Mouse (Mus musculus) embryonic facial prominence, embryonic 11.5 days (tissue): Measurements from ENCODE around the gene Mapkapk3. TPM values are rescaled to one million over a fixed set of nuclear protein-coding genes. Genes with fewer than 3 reads are reported as not detected.

ENCODE experiments used
- ATAC-seq: fragments of 200-750 bp; cut with Nextera tagmentation; replicated peaks from 2 replicates; pipeline ENCODE4 v1.8.0; 2017; ENCODE audit warnings: low read depth; ENCODE audit not compliant: insufficient number of reproducible peaks, low FRiP score, low TSS enrichment
- DNase-seq: peaks from one replicate; pipeline ENCODE4 v3.0.0-alpha.2; 2015; ENCODE audit warnings: low spot score
- H3K27ac ChIP-seq: fragments of 300-500 bp; sonication (generic); replicated peaks from 2 replicates; pipeline ENCODE4 v1.5.1; 2014; ENCODE audit warnings: mild to moderate bottlenecking, low read depth, low read length, control low read depth
- H3K27me3 ChIP-seq: fragments of 300-500 bp; sonication (generic); 2 replicates; pipeline ENCODE4 v1.6.1; 2014; ENCODE audit warnings: mild to moderate bottlenecking, low read length, moderate library complexity, mixed read lengths; ENCODE audit not compliant: control insufficient read depth, insufficient read depth
- H3K36me3 ChIP-seq: fragments of 300-500 bp; sonication (generic); replicated peaks from 2 replicates; pipeline ENCODE4 v1.6.1; 2014; ENCODE audit warnings: low read depth, mild to moderate bottlenecking, low read length, moderate library complexity, mixed read lengths; ENCODE audit not compliant: control insufficient read depth, insufficient read depth
- H3K4me1 ChIP-seq: fragments of 300-500 bp; sonication (generic); 2 replicates; pipeline ENCODE4 v1.6.1; 2014; ENCODE audit warnings: low read length, mixed read lengths; ENCODE audit not compliant: control insufficient read depth, insufficient read depth
- H3K4me2 ChIP-seq: fragments of 300-500 bp; sonication (generic); 2 replicates; pipeline ENCODE4 v1.6.1; 2014; ENCODE audit warnings: low read depth, mild to moderate bottlenecking, control low read depth, low read length, moderate library complexity
- H3K4me3 ChIP-seq: fragments of 300-500 bp; sonication (generic); 2 replicates; pipeline ENCODE4 v1.5.1; 2014; ENCODE audit warnings: low read depth, low read length, control low read depth
- H3K9ac ChIP-seq: fragments of 300-500 bp; sonication (generic); replicated peaks from 2 replicates; pipeline ENCODE4 v1.6.1; 2014; ENCODE audit warnings: mild to moderate bottlenecking, control low read depth, low read length
- H3K9me3 ChIP-seq: fragments of 300-500 bp; sonication (generic); replicated peaks from 2 replicates; pipeline ENCODE4 v1.6.1; 2016; ENCODE audit warnings: mild to moderate bottlenecking, low read length, inconsistent platforms, mixed read lengths; ENCODE audit not compliant: control insufficient read depth
- WGBS: fragments of 180-500 bp; shearing (Covaris S2); extraction: QIAGEN DNeasy Blood & Tissue Kit; methylation state at CpG from one replicate; pipeline ENCODE4 v1.1.7; 2014; 5-methylcytosine and 5-hydroxymethylcytosine counted together
- polyA plus RNA-seq: library from polyadenylated mRNA; unstranded; fragments of >200 nt; fragmentation: Nextera tagmentation; extraction: Ambion mirVana; gene quantifications from 2 replicates; pipeline ENCODE4 v1.2.1, GENCODE M21; 2014

Gene Mapkapk3
- polyA plus RNA-seq, 1 experiment from 2014 or later, result 3.7 TPM

DNA sequence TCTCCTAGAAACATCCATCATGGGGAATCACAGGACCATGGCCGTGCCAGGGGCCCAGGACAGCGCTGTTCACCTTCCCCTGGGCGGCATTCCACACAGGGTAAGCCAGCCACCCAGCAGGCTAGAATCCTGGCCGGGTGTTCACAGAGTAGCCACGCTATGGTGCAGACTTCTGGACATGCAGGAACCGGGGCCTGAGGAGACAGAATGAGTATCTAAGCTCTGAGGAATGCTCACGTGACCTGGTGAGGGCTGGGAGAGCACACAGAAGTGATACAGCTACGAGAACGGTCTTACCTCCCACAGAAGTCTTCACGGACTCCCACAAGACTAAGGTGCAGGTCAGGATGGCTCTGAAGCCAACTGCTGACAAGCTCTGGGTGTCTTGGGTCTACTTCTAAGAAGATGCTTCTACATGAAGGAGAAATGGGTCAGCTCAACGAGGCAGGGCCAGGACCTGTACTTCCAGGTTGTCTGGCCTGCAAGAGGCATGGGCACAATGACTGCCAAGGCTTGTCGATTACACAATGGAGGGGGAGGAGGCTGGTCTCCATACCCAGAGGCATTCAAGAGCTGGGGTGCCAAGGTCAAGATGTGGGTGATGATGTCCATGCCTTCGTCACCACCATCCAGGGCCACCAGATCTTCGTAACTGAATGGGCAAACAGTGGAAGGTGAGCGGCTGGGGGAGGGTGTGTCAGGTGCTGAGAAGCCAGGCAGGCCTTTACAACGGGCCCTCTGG, 38.4 kb upstream of the Mapkapk3 start:
- DNase-seq, result no peak
- no peak overlapping the region for H3K27ac ChIP-seq
- H3K9me3 ChIP-seq, result no peaks in the 10 kb centered on the region
- no peak overlapping the region for H3K4me2 ChIP-seq
- H3K4me1 ChIP-seq, result no peaks in the 10 kb centered on the region
- no peak overlapping the region for H3K4me3 ChIP-seq
- no peaks in the 10 kb centered on the region for H3K36me3 ChIP-seq
- WGBS, result 89% methylated on average over 16 of the region's 16 CpGs
- no peak for ATAC-seq
- no peak overlapping the region for H3K9ac ChIP-seq
- no peaks in the 10 kb centered on the region for H3K27me3 ChIP-seq

DNA sequence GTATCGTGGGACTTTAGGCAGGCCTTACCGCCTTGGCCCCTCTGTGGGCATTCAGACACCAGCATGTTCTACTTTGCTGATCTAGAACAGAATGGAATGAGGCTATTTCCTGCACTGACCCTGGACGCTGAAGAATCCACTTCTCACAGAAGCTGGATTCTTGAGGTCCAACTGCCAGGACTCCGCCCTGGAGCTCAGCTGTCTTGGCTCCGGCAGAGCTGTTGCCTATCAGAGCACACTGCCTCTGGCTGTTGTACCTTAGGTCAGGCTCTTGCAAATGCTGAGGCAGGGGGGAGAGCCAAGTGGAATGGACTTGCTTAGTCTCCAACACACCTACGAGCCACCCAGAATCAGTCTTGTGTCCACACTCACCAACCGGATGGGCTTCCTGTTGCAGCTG, 36.2 kb upstream of the Mapkapk3 start:
- DNase-seq, result no peak
- Histone ChIP-seq H3K27me3 (no peaks in the 10 kb centered on the region), H3K4me3 (no peak overlapping the region), H3K9me3 (no peaks in the 10 kb centered on the region), H3K4me2 (no peak overlapping the region), H3K9ac (no peak overlapping the region), H3K4me1 (no peaks in the 10 kb centered on the region), H3K36me3 (no peaks in the 10 kb centered on the region), H3K27ac (no peak overlapping the region)
- no peak for ATAC-seq
- WGBS, result 81% methylated on average over 7 of the region's 7 CpGs

DNA sequence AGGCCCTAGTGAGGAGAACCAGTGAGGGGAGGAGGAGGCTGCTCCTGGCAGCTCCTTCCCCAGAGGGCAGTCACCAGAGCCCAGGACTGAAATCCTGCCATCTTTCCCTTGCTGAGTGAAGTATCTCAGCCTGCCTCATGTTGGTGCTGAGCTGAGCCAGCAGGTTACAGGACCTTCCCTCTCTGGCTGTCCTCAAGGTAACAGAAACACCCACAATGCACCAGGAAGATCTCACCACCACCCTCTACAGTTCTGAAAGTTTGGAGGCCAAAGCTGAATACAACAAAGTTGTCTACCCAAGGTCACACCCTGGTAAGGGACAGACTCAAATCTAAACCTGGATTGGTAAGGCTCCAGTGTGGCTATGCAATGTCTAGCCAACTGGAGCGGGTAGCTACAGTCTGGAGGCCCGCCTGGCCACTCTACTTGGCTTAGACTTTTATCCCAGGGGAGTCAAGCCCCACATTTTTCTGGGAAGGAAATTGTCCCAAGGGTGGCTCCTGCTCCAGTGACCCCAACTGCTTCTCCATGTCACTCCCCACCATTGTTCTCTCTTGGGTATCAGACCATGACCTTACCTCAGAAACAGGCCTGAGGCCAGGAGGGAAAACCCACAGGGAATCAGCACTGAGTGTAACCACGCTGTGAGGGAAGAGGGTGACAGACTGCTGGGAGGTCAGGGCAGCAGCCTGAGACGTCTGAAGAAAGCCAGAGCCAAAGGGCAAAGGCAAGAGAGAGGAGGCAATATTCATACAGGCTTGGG, 35.3 kb upstream of the Mapkapk3 start:
- no peak overlapping the region for H3K4me2 ChIP-seq
- H3K27ac ChIP-seq, result no peak overlapping the region
- no peak for ATAC-seq

DNA sequence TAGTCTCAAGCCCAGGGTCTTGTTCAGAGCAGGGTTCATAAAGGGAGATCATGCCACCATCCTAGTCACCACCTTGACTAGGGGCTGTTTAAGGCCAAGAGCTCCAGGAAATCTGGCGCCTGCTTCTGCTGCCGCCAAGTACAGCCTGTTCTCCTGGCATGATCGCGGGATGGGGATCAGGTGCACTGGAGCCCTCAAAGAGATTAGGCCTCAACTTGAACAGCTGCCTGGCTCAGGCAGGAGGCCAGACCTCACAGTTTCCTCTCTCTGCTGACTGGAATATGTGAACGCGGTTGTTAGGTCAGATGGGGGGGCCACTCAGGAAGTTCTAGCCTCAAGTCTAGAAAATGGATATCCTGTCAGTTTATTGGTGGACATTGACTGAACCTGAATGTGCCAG, 33.9 kb upstream of the Mapkapk3 start:
- DNase-seq, result no peak
- H3K9me3 ChIP-seq, result no peaks in the 10 kb centered on the region
- H3K4me2 ChIP-seq, result no peak overlapping the region
- H3K4me1 ChIP-seq, result no peaks in the 10 kb centered on the region
- H3K4me3 ChIP-seq, result no peak overlapping the region
- ATAC-seq, result no peak
- H3K27ac ChIP-seq, result no peak overlapping the region
- no peaks in the 10 kb centered on the region for H3K36me3 ChIP-seq
- H3K27me3 ChIP-seq, result no peaks in the 10 kb centered on the region
- no peak overlapping the region for H3K9ac ChIP-seq
- 86% methylated on average over 6 of the region's 6 CpGs for WGBS

More for the DNA sequence above, 35.3 kb upstream of the Mapkapk3 start:
- no peaks in the 10 kb centered on the region for H3K9me3 ChIP-seq
- no peak for DNase-seq
- no peak overlapping the region for H3K4me3 ChIP-seq
- no peaks in the 10 kb centered on the region for H3K27me3 ChIP-seq
- WGBS, result 52% methylated on average over 4 of the region's 4 CpGs
- H3K36me3 ChIP-seq, result no peaks in the 10 kb centered on the region
- H3K9ac ChIP-seq, result no peak overlapping the region
- no peaks in the 10 kb centered on the region for H3K4me1 ChIP-seq

DNA sequence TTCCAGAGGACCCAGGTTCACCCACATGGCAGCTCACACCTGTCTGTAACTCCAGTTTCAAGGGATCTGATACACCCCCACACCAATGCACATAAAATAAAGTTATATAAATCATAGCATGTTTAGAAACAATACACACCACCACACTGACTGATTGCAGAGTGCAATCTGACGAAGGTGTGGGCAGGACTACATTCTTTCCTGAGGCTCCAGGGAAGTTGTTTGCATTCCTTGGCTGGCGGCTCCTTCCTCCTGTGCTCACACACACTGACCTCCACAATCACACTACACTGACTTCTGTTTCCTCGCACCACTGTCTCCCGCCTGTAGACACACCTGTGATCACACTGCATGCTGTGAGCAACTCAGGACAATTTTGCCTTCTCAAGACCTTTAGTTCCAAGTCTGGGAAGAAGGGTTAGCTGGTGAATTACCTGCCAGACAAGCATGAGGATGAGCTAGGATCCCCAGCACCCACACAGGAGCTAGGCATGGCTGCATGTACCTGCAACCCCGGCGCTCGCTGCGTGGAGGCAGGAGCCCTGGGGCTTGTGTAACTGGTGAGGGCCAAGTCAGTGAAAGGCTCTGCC, 32.9 kb upstream of the Mapkapk3 start:
- no peak for DNase-seq
- Histone ChIP-seq H3K27ac (no peak overlapping the region), H3K4me3 (no peak overlapping the region), H3K27me3 (no peaks in the 10 kb centered on the region), H3K4me2 (no peak overlapping the region), H3K4me1 (no peaks in the 10 kb centered on the region), H3K9me3 (no peaks in the 10 kb centered on the region), H3K9ac (no peak overlapping the region), H3K36me3 (no peaks in the 10 kb centered on the region)
- ATAC-seq, result no peak
- WGBS, result 78% methylated on average over 8 of the region's 8 CpGs

DNA sequence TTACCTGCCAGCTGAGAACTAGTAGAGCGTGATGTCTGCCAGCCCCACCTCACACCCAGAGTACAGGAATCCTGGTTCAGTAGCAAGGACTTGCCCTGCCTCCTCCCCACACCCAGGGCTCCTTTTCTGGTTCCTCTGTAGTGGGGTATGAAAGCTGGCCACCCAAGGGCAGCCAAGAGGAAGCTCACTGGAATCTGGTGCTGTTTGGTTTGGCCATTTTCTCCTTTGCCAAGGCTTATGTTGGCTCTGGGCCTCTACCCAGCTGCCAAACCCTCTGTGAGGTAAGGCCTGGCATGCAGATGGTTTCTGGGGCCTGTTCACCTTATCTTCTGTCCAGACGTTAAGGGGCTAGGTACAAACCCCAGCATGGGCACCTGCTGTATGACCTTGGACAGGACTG, 26.1 kb upstream of the Mapkapk3 start:
- H3K36me3 ChIP-seq, result no peaks in the 10 kb centered on the region
- WGBS, result 69% methylated on average over 2 of the region's 2 CpGs
- no peak overlapping the region for H3K4me2 ChIP-seq
- H3K9me3 ChIP-seq, result no peaks in the 10 kb centered on the region
- ATAC-seq (no peak), DNase-seq (no peak)
- H3K27ac ChIP-seq, result no peak overlapping the region
- no peaks in the 10 kb centered on the region for H3K27me3 ChIP-seq
- no peak overlapping the region for H3K9ac ChIP-seq
- no peaks in the 10 kb centered on the region for H3K4me1 ChIP-seq
- no peak overlapping the region for H3K4me3 ChIP-seq

DNA sequence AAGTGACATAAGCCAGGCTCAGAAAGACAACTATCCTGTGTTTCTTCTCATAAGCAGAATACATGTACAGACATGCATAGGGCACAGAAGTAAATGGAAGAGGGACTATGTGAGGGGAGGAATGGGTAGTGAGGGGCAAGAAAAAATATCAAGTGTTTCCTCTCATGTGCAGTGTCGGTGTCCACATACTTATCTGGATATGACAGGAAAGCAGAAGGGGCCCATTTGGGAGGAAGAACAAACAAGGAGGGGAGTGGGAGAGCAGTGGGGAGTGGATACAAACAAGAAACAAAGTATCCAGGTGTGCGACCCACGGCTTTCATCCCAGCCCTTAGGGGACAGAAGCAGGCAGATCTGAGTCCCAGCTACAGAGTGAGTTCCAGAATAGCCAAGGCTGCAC, 24.2 kb upstream of the Mapkapk3 start:
- DNase-seq (no peak), ATAC-seq (no peak)
- H3K9me3 ChIP-seq, result no peaks in the 10 kb centered on the region
- WGBS, result 81% methylated on average over 3 of the region's 3 CpGs
- no peak overlapping the region for H3K9ac ChIP-seq
- no peak overlapping the region for H3K4me3 ChIP-seq
- no peaks in the 10 kb centered on the region for H3K27me3 ChIP-seq
- H3K36me3 ChIP-seq, result no peaks in the 10 kb centered on the region
- H3K4me2 ChIP-seq, result no peak overlapping the region
- no peaks in the 10 kb centered on the region for H3K4me1 ChIP-seq
- no peak overlapping the region for H3K27ac ChIP-seq
